Mouse (Mus musculus) lung, adult 2 months (tissue): ENCODE data around the gene Cyyr1.

ENCODE experiments used
- CTCF ChIP-seq: fragments of 200-500 bp; IDR thresholded peaks from 2 replicates; pipeline ENCODE4 v1.5.1; 2011; ENCODE audit warnings: mild to moderate bottlenecking, low read length, control low read depth; ENCODE audit not compliant: insufficient read depth
- POLR2A ChIP-seq: fragments of 200-500 bp; IDR thresholded peaks from 2 replicates; pipeline ENCODE4 v1.6.1; 2011; ENCODE audit warnings: low read depth, mild to moderate bottlenecking, control low read depth, low read length, borderline replicate concordance; ENCODE audit errors: extremely low read depth

DNA sequence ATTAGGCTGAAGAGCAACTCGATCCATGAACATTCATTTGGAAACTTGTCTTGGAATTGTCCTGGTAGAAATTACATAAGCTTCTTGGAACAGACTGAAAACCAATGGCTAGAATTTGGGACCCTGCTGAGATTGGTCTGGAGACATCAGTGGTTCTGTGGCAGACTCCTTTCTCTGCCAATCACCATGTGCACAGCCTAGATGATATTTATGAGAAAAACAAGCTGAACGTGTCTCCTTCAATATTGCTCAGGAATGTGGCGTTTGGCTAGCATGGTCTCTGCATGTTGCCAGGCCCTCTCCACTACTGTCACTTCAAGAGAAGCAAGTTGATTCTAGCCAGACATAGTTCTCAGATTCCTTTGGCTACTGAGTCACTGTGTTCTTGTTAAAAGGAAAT, 107.4 kb downstream of the Cyyr1 start:
- TF ChIP-seq CTCF: no peak
- no peak for TF ChIP-seq POLR2A
